Mouse (Mus musculus): ENCODE measurements at regions not wholly inside any gene's neighbourhood (a gene's known extent, or its start where the extent isn't known, plus 50 kb on each side); places are given as distances from the start of the nearest gene placed in this dataset.

DNA sequence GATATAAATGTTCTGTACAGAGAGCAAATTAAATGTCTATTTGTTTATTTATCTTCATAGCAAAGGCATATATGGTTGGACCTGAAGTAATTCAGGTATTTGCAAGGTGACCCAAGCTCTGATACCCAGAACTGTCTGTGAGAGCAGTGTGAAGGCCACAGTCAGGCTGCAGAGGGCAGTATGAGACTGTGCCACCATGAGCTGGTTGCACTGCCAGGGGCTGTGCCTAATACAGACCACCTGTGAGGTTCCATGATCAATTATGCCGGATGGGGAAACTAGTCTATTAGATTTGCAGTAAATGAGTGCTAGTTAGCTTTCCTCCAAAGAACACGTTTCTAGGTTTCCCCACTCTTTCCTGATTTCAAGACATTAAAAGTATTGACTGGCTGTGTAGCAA is 207.5 kb downstream of the C1d start:
- DNase-seq (ENCODE audit: low read depth) = no peak

GRCm38 (mm10) chr11:17468431-17469165 is 211.2 kb downstream of the C1d start:
- no peak for DNase-seq (ENCODE audit: low read depth)

GRCm38 (mm10) chr11:17481436-17481996 is 224.1 kb downstream of the C1d start:
- peak; percentile 7 for DNase-seq (ENCODE audit: low read depth)

DNA sequence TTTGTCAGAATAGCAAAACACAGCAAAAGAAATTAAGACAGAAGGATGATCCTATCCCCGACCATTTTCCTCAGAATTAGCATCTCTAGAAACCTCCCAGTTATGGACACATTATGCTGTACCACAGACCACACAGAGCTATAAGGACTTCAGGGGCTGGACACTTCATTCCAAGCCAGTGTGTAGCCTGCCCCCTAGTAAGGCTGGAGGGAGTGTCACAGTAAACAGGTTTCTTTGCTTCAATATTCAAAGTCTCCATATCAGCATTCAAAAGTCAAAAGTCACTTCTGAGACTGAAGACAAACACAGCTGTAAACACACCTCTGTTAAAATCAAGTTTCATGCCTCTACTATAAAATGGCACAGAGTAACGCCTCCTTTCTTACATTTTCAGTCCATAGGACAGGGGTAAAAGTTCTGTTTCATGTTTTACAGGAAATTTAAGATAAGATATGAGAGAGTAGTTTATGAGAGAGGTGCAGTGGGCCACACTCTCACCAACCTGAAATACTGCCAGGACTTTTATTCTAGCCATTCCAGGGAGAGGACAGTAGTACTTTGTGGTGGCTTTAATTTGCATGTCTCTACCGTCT is 226.6 kb downstream of the C1d start:
- DNase-seq (ENCODE audit: low read depth) = no peak

GRCm38 (mm10) chr11:17501120-17502043 is 244.0 kb downstream of the C1d start:
- DNase-seq (ENCODE audit: low read depth) = no peak

DNA sequence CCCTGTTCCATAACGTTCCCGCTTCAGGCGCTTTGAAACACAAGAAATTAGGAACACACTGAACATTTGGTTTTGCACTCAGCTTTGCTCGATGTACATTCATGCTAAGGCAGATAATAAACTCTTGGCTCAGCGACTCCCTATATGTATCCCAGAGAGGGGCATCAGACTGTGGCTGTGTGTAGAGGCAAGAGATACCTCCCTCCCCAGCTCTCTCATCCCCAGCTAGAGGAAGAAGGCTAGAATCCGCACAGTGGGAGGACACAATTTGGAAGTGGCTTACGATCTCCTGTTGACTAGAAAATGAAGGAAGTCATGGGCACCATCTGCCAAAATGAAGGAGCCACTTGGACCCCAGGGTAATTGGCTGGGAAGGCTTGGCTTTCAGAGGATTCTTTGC is 244.7 kb downstream of the C1d start:
- DNase-seq (ENCODE audit: low read depth) = no peak

DNA sequence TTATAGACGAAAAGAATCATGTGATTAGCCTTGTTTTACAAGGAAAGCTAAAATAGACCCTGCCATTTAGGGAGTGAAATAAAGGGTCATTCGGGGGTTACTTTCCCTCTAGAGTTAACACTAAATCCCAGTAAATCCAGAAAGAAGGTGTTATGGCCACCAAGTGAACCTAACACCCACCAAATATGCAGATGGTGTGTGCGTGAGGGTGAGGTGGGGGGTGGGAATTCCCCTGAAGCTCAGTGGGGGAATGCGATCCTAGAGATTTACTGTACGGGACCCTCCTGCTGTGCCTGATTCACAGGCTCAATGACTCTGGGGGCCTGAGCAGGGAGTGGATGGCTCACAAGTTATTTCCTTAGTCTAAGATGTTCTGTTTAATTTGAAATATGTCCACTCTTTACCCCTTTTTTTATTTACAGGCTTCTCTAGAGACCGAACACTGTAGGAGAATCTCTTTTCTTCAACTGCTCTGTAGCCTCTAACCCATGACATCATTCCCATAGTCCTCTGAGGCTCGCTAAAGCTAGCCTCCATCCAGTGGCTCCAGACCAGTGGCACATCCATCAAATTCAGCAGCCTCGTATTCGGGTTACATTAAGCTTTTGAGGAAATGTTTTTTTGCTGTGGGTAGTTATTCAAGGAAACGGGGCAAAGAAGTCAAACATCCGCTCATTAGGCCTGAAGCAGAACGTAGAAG is 265.0 kb downstream of the C1d start:
- DNase-seq (ENCODE audit: low read depth) = no peak

GRCm38 (mm10) chr11:17523329-17523728 is 265.9 kb downstream of the C1d start:
- no peak for DNase-seq (ENCODE audit: low read depth)

- DNase-seq (ENCODE audit: low read depth) = no peak
Observed at GRCm38 (mm10) chr11:17524985-17525775, 267.8 kb downstream of the C1d start.

DNA sequence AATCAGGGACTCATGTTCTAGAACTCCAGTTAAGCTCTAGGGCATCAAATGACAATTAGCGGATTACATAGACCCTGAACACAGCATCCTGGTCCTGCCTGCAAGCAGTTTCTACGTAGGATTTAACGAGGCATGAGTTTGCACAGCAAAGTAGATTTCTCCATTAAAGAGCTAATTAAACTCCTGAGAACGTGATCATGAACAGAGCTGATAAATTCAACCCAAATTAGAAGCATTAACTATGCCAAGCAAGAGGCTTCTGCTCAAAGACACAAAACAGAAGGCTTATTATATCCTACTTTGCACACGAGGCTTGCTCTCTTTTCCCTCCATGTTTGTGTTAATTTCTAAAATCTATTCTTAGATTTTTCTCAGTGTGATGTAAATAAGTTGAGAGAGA is 269.1 kb downstream of the C1d start:
- no peak for DNase-seq (ENCODE audit: low read depth)

- no peak for DNase-seq (ENCODE audit: low read depth)
Observed at GRCm38 (mm10) chr11:17528609-17529008, 271.2 kb downstream of the C1d start.

- no peak for DNase-seq (ENCODE audit: low read depth)
Observed at GRCm38 (mm10) chr11:17533706-17534105, 276.3 kb downstream of the C1d start.

DNA sequence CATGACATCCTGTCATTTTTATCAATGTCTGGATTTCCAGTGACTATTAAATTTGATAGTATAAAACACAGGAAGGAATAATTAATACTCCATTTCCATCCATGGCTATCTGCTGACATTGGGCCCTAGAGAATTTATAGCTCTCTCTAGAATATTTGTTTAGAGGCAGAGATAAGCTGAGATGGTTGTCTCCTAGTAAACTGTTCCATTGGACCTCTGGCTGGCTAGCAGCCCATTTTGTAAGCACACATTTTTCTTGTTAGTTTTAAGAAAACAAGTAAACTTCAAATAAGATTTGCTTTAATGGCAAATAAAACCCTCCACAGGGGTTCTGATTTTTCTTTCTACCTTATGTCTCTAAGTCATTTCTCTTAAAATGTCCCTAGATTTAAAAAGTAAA is 288.9 kb downstream of the C1d start:
- no peak for DNase-seq (ENCODE audit: low read depth)

DNA sequence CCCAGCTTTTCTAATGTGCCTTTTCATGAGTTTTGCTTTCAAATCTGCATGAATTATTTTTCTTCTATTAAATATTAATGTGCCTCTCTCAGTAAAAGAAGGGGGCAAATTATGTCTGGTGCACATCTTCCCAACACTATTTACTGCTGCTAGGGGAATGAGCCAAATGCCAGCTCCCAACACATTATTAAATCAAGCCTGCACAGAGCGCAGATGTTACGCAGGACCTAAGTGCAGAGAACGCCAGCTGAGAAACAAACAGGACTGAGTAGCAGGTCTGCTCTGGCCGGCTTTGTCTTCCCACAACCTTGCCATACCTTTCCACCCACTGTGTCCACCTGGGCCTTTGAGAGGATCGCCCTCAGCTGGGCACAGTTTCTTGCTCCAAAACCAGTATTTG is 291.8 kb downstream of the C1d start:
- no peak for DNase-seq (ENCODE audit: low read depth)

- no peak for DNase-seq (ENCODE audit: low read depth)
Observed at GRCm38 (mm10) chr11:17555276-17555675, 297.9 kb downstream of the C1d start.

- no peak for DNase-seq (ENCODE audit: low read depth)
Observed at GRCm38 (mm10) chr11:17591780-17592487, 334.6 kb downstream of the C1d start.

GRCm38 (mm10) chr11:17603726-17604493 is 346.5 kb downstream of the C1d start:
- DNase-seq (ENCODE audit: low read depth) = peak; percentile 12

DNA sequence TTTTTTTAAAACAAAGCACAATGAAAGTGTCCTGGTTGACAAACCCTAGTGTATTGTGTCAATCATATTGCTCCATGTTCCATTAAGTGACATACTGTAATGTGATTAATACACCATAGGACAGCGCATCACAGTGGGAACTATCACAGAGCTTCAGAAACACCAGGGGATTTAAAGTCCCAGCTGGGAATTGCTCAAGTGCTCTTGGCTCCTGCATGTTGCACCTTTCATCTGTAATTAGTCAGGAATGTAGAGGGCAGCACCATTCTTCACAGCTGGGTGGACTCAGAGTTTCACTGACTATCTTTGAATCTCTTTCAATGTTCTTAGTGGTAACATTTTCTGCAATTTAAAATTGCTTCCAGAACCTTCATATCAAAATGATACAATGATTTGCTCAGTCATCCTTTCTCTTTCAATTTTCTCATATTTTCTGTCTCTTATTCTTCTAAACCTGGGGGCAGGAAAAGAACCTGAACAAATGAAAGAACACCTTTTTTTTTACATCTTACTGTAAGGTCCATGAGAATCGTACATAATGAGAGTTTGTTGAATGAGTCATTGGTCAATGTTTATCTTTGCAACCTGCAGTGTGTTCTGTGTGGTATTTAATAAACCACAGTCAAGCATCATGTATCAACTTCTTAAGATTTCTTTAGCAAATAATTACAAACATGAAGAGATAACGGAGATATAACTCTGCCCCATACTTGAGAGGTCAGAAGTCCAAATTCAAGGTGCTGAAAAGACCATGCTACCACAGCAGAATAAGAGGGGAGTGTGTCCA is 333.0 kb downstream of the Etaa1 start:
- DNase-seq (ENCODE audit: low read depth) = no peak
